ENCODE assay signal across 16 mouse cellular contexts in the genomic region with DNA sequence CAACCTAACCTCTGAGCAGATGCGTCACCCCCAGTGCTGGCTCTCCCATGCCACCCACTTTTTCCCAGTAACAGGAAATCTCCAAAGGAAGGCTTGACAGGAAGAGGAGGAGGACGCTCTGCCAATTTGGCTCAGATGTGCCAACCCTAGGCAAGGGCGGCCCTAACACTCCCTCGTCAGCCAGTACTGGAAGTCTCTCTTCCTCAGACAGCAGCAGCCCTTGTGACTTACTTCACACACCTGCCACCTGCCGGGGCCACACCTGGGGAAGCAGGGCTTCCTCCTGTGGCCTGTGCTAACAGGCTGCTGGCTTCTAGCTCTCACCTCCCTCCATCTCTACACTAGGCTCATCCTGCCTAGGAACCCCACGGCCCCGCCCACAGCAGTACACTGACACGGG. TPM values are rescaled to one million over a fixed set of nuclear protein-coding genes. Genes with fewer than 3 reads are reported as not detected.
DNase-seq lines count a peak whose midpoint lies in the region; ATAC-seq and TF ChIP-seq lines count a peak whose summit lies in the region.
"Had no signal": no experiment of that assay in that cellular context is flagged by ENCODE, and none has a peak within 500 bp of the region (broad histone marks: within the 10 kb centered on the region; RNA-seq: fewer than 3 reads in every experiment).

No protein-coding gene starts in this region.

- TF ChIP-seq EP300 in stomach, postnatal 0 days (optimal IDR thresholded peaks at IDR 0.05): no peak

- WGBS in heart, embryonic 13.5 days: 66% methylated on average over 8 of the region's 8 CpGs
- WGBS in lung, embryonic 15.5 days: 55% methylated on average over 8 of the region's 8 CpGs
- 51% methylated on average over 7 of the region's 8 CpGs for WGBS in intestine, postnatal 0 days
- WGBS in stomach, postnatal 0 days: 56% methylated on average over 8 of the region's 8 CpGs

- no peak overlapping the region for H3K4me2 ChIP-seq in heart, embryonic 13.5 days
- H3K4me2 ChIP-seq in lung, embryonic 15.5 days: no peak overlapping the region
- H3K4me2 ChIP-seq in intestine, postnatal 0 days (replicated peaks; ENCODE audit: low read depth): 0 out of 2 replicates have a peak overlapping the region, but pooled peaks have one; percentile 6
- H3K4me2 ChIP-seq in stomach, postnatal 0 days (replicated peaks; ENCODE audit: low read depth): no peak overlapping the region
- H3K4me2 ChIP-seq: forebrain, embryonic 13.5 days had no signal

- H3K27ac ChIP-seq in heart, embryonic 13.5 days (replicated peaks): no peak overlapping the region
- H3K27ac ChIP-seq in lung, embryonic 15.5 days: 0 out of 2 replicates have a peak overlapping the region, but pooled peaks have one; percentile 7
- peak overlapping the region; percentile 41 for H3K27ac ChIP-seq in intestine, postnatal 0 days (ENCODE audit: low read depth, low read length)
- peak overlapping the region; percentile 69 for H3K27ac ChIP-seq in stomach, postnatal 0 days (replicated peaks)

- intact Hi-C loops in heart, postnatal 10 days (cut with DNase I): no loop called here

- no peak for ATAC-seq in heart, embryonic 13.5 days (ENCODE audit: extremely low read depth, insufficient number of reproducible peaks, low FRiP score, low TSS enrichment)
- ATAC-seq in lung, embryonic 15.5 days (ENCODE audit: borderline replicate concordance, extremely low read depth, low FRiP score, low TSS enrichment): no peak
- ATAC-seq in intestine, postnatal 0 days: peak; percentile 72
- ATAC-seq in stomach, postnatal 0 days (ENCODE audit: low FRiP score, low TSS enrichment): peak; percentile 63
- no peak for ATAC-seq in megakaryocyte, adult 5-6 weeks (ENCODE audit: poor library complexity, severe bottlenecking)
- ATAC-seq: forebrain, embryonic 13.5 days; inflammation-experienced regulatory T-cells, adult 6 months had no signal

- TF ChIP-seq CTCF in intestine, postnatal 0 days (IDR thresholded peaks at IDR 0.05; ENCODE audit: low read depth): peak; percentile 59
- peak; percentile 53 for TF ChIP-seq CTCF in stomach, postnatal 0 days (IDR thresholded peaks at IDR 0.05; ENCODE audit: low read depth)

- no peaks in the 10 kb centered on the region; the same call in 1 of the 2 replicates for H3K27me3 ChIP-seq in heart, embryonic 13.5 days (replicated peaks)
- no peaks in the 10 kb centered on the region for H3K27me3 ChIP-seq in lung, embryonic 15.5 days
- no peaks in the 10 kb centered on the region for H3K27me3 ChIP-seq in intestine, postnatal 0 days (replicated peaks; ENCODE audit: control insufficient read depth, insufficient read depth, low read length)
- H3K27me3 ChIP-seq in stomach, postnatal 0 days (ENCODE audit: control insufficient read depth, insufficient read depth, low read length): no peaks in the 10 kb centered on the region
- H3K27me3 ChIP-seq: forebrain, embryonic 13.5 days had no signal

- DNase-seq in heart, postnatal 10 days: no peak
- DNase-seq in lung, postnatal 14 days: no peak
- peak; percentile 70 for DNase-seq in stomach, postnatal 0 days (ENCODE audit: low spot score)
- DNase-seq in spleen, postnatal 36 days (ENCODE audit: low spot score in 2 of 2): no peak
- DNase-seq: adrenal gland, postnatal 10 days; cerebellum, adult 11-12 months; gastrocnemius, postnatal 10 days; heart, postnatal 14 days; layer of hippocampus, adult 9-11 months; thymus, postnatal 25 days had no signal

- H3K9me3 ChIP-seq in heart, embryonic 13.5 days: no peaks in the 10 kb centered on the region
- no peaks in the 10 kb centered on the region for H3K9me3 ChIP-seq in lung, embryonic 15.5 days
- H3K9me3 ChIP-seq in intestine, postnatal 0 days (ENCODE audit: control insufficient read depth): no peaks in the 10 kb centered on the region
- no peaks in the 10 kb centered on the region for H3K9me3 ChIP-seq in stomach, postnatal 0 days (ENCODE audit: control insufficient read depth, low read length)
- H3K9me3 ChIP-seq: forebrain, embryonic 13.5 days had no signal

- H3K9ac ChIP-seq in heart, embryonic 13.5 days: 0 out of 2 replicates have a peak overlapping the region, but pooled peaks have one; percentile 2
- no peak overlapping the region for H3K9ac ChIP-seq in lung, embryonic 15.5 days
- H3K9ac ChIP-seq in intestine, postnatal 0 days (ENCODE audit: low read depth, low read length): no peak overlapping the region
- H3K9ac ChIP-seq in stomach, postnatal 0 days (ENCODE audit: low read length): no peak overlapping the region

- no peak overlapping the region for H3K4me3 ChIP-seq in heart, embryonic 13.5 days
- no peak overlapping the region for H3K4me3 ChIP-seq in lung, embryonic 15.5 days
- no peak overlapping the region for H3K4me3 ChIP-seq in intestine, postnatal 0 days (ENCODE audit: low read depth, low read length)
- no peak overlapping the region for H3K4me3 ChIP-seq in stomach, postnatal 0 days (ENCODE audit: low read depth, low read length)
- H3K4me3 ChIP-seq: forebrain, embryonic 13.5 days had no signal

- no peaks in the 10 kb centered on the region for H3K36me3 ChIP-seq in heart, embryonic 13.5 days
- no peaks in the 10 kb centered on the region for H3K36me3 ChIP-seq in lung, embryonic 15.5 days
- no peaks in the 10 kb centered on the region; the same call in 1 of the 2 replicates for H3K36me3 ChIP-seq in intestine, postnatal 0 days (ENCODE audit: control insufficient read depth, insufficient read depth)
- no peaks in the 10 kb centered on the region for H3K36me3 ChIP-seq in stomach, postnatal 0 days (ENCODE audit: control insufficient read depth, insufficient read depth, low read length)

- H3K4me1 ChIP-seq in heart, embryonic 13.5 days: peaks cover 97% of the 10 kb centered on the region
- peaks cover 78% of the 10 kb centered on the region for H3K4me1 ChIP-seq in lung, embryonic 15.5 days
- H3K4me1 ChIP-seq in intestine, postnatal 0 days (replicated peaks; ENCODE audit: control insufficient read depth, insufficient read depth, low read length): peaks cover 33% of the 10 kb centered on the region
- peaks cover 27% of the 10 kb centered on the region for H3K4me1 ChIP-seq in stomach, postnatal 0 days (replicated peaks; ENCODE audit: control insufficient read depth, insufficient read depth)

RNA-seq across cellular contexts. Expression of a gene that starts 31.9 kb away (rescaled TPM):
- 8.6 and 8.8 TPM in 2 replicates for polyA plus RNA-seq in heart, embryonic 13.5 days (2015; fragmentation: Nextera tagmentation; extraction: Ambion mirVana)
- total RNA-seq in heart, postnatal 10 days (2021): 10 to 100 TPM; 67.9 to 71.6 TPM
- 11.4 and 13.5 TPM in 2 replicates for polyA plus RNA-seq in lung, embryonic 15.5 days (2015; fragmentation: Nextera tagmentation; extraction: Ambion mirVana)
- 7.2 and 7.5 TPM in 2 replicates for polyA plus RNA-seq in intestine, postnatal 0 days (2015; fragmentation: Nextera tagmentation; extraction: Ambion mirVana)
- 5.5 and 6.9 TPM in 2 replicates for polyA plus RNA-seq in stomach, postnatal 0 days (2015; fragmentation: Nextera tagmentation; extraction: Ambion mirVana)
- 3.7 and 3.9 TPM in 2 replicates for total RNA-seq in megakaryocyte, adult 5-6 weeks (2015)
- total RNA-seq in megakaryocyte, adult 5-6 weeks (2017): 1.8 and 3.3 TPM in 2 replicates

Comparison
In these comparisons a context has a peak if more than half of its experiments do, and no peak if none do; other contexts are left out.
1. ATAC-seq: peak in intestine, postnatal 0 days (single experiment) and stomach, postnatal 0 days (single experiment); none in heart, embryonic 13.5 days (single experiment), lung, embryonic 15.5 days (single experiment) and megakaryocyte, adult 5-6 weeks (single experiment).